Mouse (Mus musculus): ENCODE results near the gene Tmbim6.

DNA sequence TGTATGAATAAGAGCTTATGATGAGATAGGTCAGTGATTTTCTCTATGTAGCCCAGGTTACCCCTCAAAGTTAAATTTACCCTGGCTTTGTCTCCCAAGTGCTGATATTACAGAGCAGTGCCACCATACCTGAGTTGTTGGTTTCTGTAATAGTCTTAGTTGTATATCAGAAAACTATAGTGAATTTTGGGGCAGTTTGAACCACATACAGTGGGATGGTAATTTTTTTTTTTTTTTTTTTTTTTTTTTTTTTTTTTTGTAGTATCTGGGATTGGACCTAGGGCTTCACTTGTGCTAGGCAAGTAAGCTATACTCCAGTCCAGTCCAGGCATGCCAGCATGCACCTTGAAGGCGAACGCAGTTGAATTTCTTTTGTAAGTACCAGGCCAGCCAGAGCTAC is 4.9 kb downstream of the Tmbim6 start:
- TF ChIP-seq CTCF (IDR thresholded peaks at IDR 0.05; ENCODE audit: extremely low read depth, insufficient read depth, low read length) (no peak), POLR2A (IDR thresholded peaks at IDR 0.05; ENCODE audit: extremely low read depth, insufficient read depth, low read length) (no peak)
